Mouse (Mus musculus): Measurements from ENCODE around the gene Hand2. TPM values are rescaled to one million over a fixed set of nuclear protein-coding genes. Genes with fewer than 3 reads are reported as not detected.
A peak's percentile ranks its signal among the peaks of the same experiment; 100 is the strongest.

The Hand2 gene
- polyA plus RNA-seq, 1 experiment from 2014 or later: 2.3 TPM

- ATAC-seq (ENCODE audit: insufficient number of reproducible peaks, low FRiP score, low TSS enrichment, low read depth): no peak
Measured at GRCm38 (mm10) chr8:57347141-57347540, 26.4 kb downstream of the Hand2 start.

DNA sequence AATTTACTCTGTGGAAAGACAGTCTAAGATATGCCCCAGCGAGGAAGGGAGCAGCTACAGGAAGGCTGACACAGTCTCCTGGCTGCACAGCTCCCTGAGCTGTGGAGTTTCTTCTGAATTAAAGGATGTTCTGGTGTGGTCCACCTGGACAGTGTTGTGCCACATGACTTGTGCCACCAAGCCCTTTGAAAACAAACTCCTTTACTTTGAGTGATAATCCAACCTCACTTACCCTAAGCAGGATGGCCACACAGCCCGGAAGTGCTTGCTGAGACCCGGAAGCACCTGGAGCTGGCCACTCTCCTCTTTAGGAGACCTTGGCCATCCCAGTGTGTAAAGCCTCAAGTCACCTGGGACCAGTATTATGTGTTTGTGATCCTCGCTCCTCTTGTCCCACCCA is 27.5 kb downstream of the Hand2 start:
- no peak for ATAC-seq (ENCODE audit: insufficient number of reproducible peaks, low FRiP score, low TSS enrichment, low read depth)
- Histone ChIP-seq H3K9ac (no peak overlapping the region), H3K27me3 (peaks cover 90% of the 10 kb centered on the region), H3K27ac (replicated peaks) (no peak overlapping the region), H3K36me3 (no peaks in the 10 kb centered on the region), H3K9me3 (replicated peaks) (no peaks in the 10 kb centered on the region), H3K4me3 (replicated peaks) (no peak overlapping the region), H3K4me2 (replicated peaks) (no peak overlapping the region), H3K4me1 (peaks cover 13% of the 10 kb centered on the region)
- WGBS: 13% methylated on average over 4 of the region's 4 CpGs

More at GRCm38 (mm10) chr8:57347141-57347540, 26.4 kb downstream of the Hand2 start:
- no peak overlapping the region for H3K4me3 ChIP-seq (replicated peaks)
- H3K4me1 ChIP-seq: peaks cover 11% of the 10 kb centered on the region
- no peaks in the 10 kb centered on the region for H3K36me3 ChIP-seq
- 8% methylated on average over 5 of the region's 5 CpGs for WGBS
- H3K27ac ChIP-seq (replicated peaks): no peak overlapping the region
- no peak overlapping the region for H3K4me2 ChIP-seq (replicated peaks)
- no peak overlapping the region for H3K9ac ChIP-seq
- H3K9me3 ChIP-seq (replicated peaks): no peaks in the 10 kb centered on the region
- peaks cover 92% of the 10 kb centered on the region for H3K27me3 ChIP-seq

GRCm38 (mm10) chr8:57348866-57349520 is 28.2 kb downstream of the Hand2 start:
- peaks cover 20% of the 10 kb centered on the region for H3K4me1 ChIP-seq
- H3K4me3 ChIP-seq (replicated peaks): no peak overlapping the region; the same call in 1 of the 2 replicates
- peak overlapping the region; percentile 25; the same call in 1 of the 2 replicates for H3K27ac ChIP-seq (replicated peaks)
- ATAC-seq (ENCODE audit: insufficient number of reproducible peaks, low FRiP score, low TSS enrichment, low read depth): no peak
- 1% methylated on average over 23 of the region's 23 CpGs for WGBS
- H3K36me3 ChIP-seq: no peaks in the 10 kb centered on the region
- peaks cover 90% of the 10 kb centered on the region for H3K27me3 ChIP-seq
- no peaks in the 10 kb centered on the region for H3K9me3 ChIP-seq (replicated peaks)
- peak overlapping the region; percentile 29; the same call in 1 of the 2 replicates for H3K4me2 ChIP-seq (replicated peaks)
- no peak overlapping the region for H3K9ac ChIP-seq

- Histone ChIP-seq H3K27me3 (peaks cover 73% of the 10 kb centered on the region), H3K27ac (replicated peaks) (no peak overlapping the region), H3K9ac (no peak overlapping the region), H3K4me2 (replicated peaks) (no peak overlapping the region), H3K9me3 (replicated peaks) (no peaks in the 10 kb centered on the region), H3K36me3 (no peaks in the 10 kb centered on the region), H3K4me1 (peaks cover 22% of the 10 kb centered on the region), H3K4me3 (replicated peaks) (no peak overlapping the region)
- 47% methylated on average over 2 of the region's 2 CpGs for WGBS
- no peak for ATAC-seq (ENCODE audit: insufficient number of reproducible peaks, low FRiP score, low TSS enrichment, low read depth)
Measured at GRCm38 (mm10) chr8:57351861-57352260, 31.1 kb downstream of the Hand2 start.

DNA sequence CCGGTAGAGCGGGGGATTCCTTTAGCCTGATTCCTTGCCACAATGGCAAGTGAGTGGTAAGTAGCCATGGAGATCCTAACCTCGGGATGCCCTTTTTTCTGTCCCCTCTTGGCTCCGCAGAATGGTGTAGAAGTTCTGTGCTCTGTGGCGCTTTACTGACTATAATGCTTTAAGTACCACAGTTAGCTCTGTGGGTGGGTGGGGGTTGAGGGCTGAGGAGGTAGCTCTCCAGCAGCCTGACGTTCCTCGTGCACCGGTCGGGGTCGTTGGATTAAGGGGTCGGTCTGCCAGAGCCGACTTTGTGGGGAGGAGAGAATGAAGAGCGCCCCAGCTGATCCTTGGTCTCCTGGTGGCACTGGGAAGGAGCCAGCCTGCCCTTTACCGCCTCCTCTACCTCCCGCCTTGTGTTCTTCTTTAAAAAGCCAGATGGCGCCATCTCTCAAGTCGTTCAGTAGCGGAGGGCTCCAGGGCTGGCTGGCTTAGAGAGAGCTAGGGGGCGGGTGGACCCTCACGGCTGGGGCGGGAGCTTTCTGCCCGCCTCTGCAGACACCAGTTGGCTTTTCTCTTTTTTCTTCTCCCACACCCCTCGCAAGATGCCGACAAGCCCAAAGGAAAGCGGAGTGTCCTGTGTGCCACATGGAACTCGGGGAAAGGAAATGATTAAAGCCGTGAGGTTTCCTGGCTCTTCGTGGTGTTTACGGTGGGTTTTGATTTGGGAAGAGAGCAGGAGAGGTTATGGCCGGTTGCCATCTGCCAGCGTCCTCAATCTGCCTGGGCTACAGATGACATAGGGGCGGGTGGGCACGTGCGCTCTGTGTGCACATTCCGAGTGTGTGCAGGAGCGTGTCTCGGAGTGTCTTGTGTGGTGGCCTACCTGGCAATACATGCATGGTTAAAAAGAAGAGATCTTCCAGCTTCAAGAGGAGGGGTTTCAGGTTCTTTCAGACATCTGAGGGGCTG is 32.8 kb downstream of the Hand2 start:
- 2% methylated on average over 37 of the region's 37 CpGs for WGBS
- peak; percentile 86 for ATAC-seq (ENCODE audit: insufficient number of reproducible peaks, low FRiP score, low TSS enrichment, low read depth)
- H3K4me2 ChIP-seq (replicated peaks): peak overlapping the region; percentile 66
- peak overlapping the region; percentile 43 for H3K4me3 ChIP-seq (replicated peaks)
- no peaks in the 10 kb centered on the region for H3K9me3 ChIP-seq (replicated peaks)
- peaks cover 55% of the 10 kb centered on the region for H3K27me3 ChIP-seq
- H3K9ac ChIP-seq: peak overlapping the region; percentile 23; the same call in 1 of the 2 replicates
- H3K27ac ChIP-seq (replicated peaks): 0 out of 2 replicates have a peak overlapping the region, but pooled peaks have one; percentile 3
- peaks cover 18% of the 10 kb centered on the region for H3K4me1 ChIP-seq
- no peaks in the 10 kb centered on the region for H3K36me3 ChIP-seq

GRCm38 (mm10) chr8:57354876-57355275 is 34.1 kb downstream of the Hand2 start:
- no peak overlapping the region for H3K27ac ChIP-seq (replicated peaks)
- no peak overlapping the region for H3K4me2 ChIP-seq (replicated peaks)
- 58% methylated on average over 2 of the region's 2 CpGs for WGBS
- peaks cover 10% of the 10 kb centered on the region; the same call in 1 of the 2 replicates for H3K4me1 ChIP-seq
- no peak overlapping the region for H3K4me3 ChIP-seq (replicated peaks)
- H3K27me3 ChIP-seq: peaks cover 44% of the 10 kb centered on the region
- no peaks in the 10 kb centered on the region for H3K36me3 ChIP-seq
- no peaks in the 10 kb centered on the region for H3K9me3 ChIP-seq (replicated peaks)
- H3K9ac ChIP-seq: no peak overlapping the region
- no peak for ATAC-seq (ENCODE audit: insufficient number of reproducible peaks, low FRiP score, low TSS enrichment, low read depth)

DNA sequence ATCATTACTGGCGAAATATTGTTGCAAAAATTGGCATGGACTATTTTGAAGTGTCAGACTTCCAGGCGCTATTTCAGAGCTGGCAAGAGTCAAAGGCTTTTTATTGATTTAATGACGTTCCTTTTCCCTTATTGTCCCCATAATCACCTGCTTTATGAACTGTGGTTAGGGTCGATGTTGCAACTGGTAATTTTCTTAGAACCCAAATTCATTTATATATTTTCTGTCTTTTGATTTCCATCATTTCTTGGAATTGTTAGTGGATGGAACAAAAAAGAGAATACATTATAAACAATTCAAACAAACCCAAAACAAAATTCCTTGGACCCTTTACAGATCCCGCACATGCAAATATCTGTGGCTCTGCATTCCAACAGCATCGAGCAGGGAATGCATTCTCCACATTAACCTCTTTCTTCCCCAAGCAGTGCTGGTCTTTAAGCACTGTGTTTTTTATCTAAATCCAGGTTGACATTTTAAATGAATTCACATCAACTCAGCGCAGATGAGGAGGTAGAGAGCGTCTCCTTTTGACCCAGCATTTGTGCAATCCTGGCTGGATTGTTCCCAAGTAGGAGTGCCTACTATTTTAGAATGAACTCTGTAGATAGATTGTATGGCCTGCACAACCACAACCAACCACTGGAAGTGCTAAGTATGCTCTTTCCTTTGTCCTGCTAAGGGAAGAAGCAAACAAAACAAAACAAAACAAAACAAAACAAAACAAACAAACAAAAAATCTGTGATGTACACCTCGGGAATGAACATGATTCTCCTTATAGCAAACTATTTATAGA is 35.9 kb downstream of the Hand2 start:
- Histone ChIP-seq H3K9ac (no peak overlapping the region), H3K4me2 (replicated peaks) (no peak overlapping the region), H3K36me3 (no peaks in the 10 kb centered on the region), H3K4me1 (peaks cover 14% of the 10 kb centered on the region; the same call in 1 of the 2 replicates), H3K4me3 (replicated peaks) (no peak overlapping the region), H3K9me3 (replicated peaks) (no peaks in the 10 kb centered on the region), H3K27ac (replicated peaks) (no peak overlapping the region), H3K27me3 (peaks cover 31% of the 10 kb centered on the region)
- ATAC-seq (ENCODE audit: insufficient number of reproducible peaks, low FRiP score, low TSS enrichment, low read depth): no peak
- 50% methylated on average over 9 of the region's 9 CpGs for WGBS

GRCm38 (mm10) chr8:57360493-57360892 is 39.7 kb downstream of the Hand2 start:
- H3K9me3 ChIP-seq (replicated peaks): no peaks in the 10 kb centered on the region
- 22% methylated on average over 2 of the region's 2 CpGs for WGBS
- H3K27me3 ChIP-seq: peaks cover under 1% of the 10 kb centered on the region; the same call in 1 of the 2 replicates
- H3K4me1 ChIP-seq: 0 out of 2 replicates have a peak, but pooled peaks cover 4% of the 10 kb centered on the region
- 0 out of 2 replicates have a peak overlapping the region, but pooled peaks have one; percentile 11 for H3K27ac ChIP-seq (replicated peaks)
- H3K36me3 ChIP-seq: no peaks in the 10 kb centered on the region
- H3K4me3 ChIP-seq (replicated peaks): no peak overlapping the region
- no peak overlapping the region for H3K4me2 ChIP-seq (replicated peaks)
- ATAC-seq (ENCODE audit: insufficient number of reproducible peaks, low FRiP score, low TSS enrichment, low read depth): no peak
- no peak overlapping the region for H3K9ac ChIP-seq

- no peak for ATAC-seq (ENCODE audit: insufficient number of reproducible peaks, low FRiP score, low TSS enrichment, low read depth)
- no peak overlapping the region for H3K27ac ChIP-seq (replicated peaks)
Measured at GRCm38 (mm10) chr8:57361003-57361805, 40.4 kb downstream of the Hand2 start.

GRCm38 (mm10) chr8:57362881-57363280 is 42.1 kb downstream of the Hand2 start:
- H3K4me1 ChIP-seq: 0 out of 2 replicates have a peak, but pooled peaks cover 4% of the 10 kb centered on the region
- WGBS: 42% methylated on average over 2 of the region's 2 CpGs
- H3K4me2 ChIP-seq (replicated peaks): no peak overlapping the region
- no peaks in the 10 kb centered on the region for H3K27me3 ChIP-seq
- H3K36me3 ChIP-seq: no peaks in the 10 kb centered on the region
- no peaks in the 10 kb centered on the region for H3K9me3 ChIP-seq (replicated peaks)
- ATAC-seq (ENCODE audit: insufficient number of reproducible peaks, low FRiP score, low TSS enrichment, low read depth): no peak
- no peak overlapping the region for H3K9ac ChIP-seq
- H3K4me3 ChIP-seq (replicated peaks): no peak overlapping the region
- H3K27ac ChIP-seq (replicated peaks): no peak overlapping the region

More at GRCm38 (mm10) chr8:57361003-57361805, 40.4 kb downstream of the Hand2 start:
- 0 out of 2 replicates have a peak, but pooled peaks cover 4% of the 10 kb centered on the region for H3K4me1 ChIP-seq
- no peak overlapping the region for H3K4me2 ChIP-seq (replicated peaks)
- H3K4me3 ChIP-seq (replicated peaks): no peak overlapping the region
- no peaks in the 10 kb centered on the region for H3K27me3 ChIP-seq
- H3K36me3 ChIP-seq: no peaks in the 10 kb centered on the region
- 51% methylated on average over 8 of the region's 8 CpGs for WGBS
- H3K9ac ChIP-seq: no peak overlapping the region
- no peaks in the 10 kb centered on the region for H3K9me3 ChIP-seq (replicated peaks)

Data from embryonic facial prominence, embryonic 15.5 days (tissue).